Mouse (Mus musculus): ENCODE results near the gene Macrod1.

Macrod1 gene

DNA sequence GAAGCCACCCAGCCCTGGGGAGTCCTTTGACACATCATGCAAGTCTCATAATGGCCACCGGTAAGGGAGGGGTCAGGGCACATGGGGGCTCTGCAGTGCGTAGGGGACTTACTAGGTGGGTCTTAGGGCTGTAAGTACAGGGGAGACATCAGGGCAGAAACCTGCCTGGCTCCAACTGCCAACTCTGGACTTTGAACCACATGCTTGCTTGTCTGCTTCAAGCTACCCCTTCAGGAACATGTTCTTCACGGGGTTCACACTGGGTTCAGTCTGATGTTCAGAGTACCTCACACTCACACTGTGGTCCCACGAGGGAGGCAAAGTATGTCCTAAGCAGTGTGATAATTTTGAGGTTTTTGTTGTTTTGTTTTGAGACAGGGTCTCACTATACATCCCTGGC, 82.7 kb downstream of the Macrod1 start:
- DNase-seq (ENCODE audit: extremely low spot score, low spot score), result no peak

DNA sequence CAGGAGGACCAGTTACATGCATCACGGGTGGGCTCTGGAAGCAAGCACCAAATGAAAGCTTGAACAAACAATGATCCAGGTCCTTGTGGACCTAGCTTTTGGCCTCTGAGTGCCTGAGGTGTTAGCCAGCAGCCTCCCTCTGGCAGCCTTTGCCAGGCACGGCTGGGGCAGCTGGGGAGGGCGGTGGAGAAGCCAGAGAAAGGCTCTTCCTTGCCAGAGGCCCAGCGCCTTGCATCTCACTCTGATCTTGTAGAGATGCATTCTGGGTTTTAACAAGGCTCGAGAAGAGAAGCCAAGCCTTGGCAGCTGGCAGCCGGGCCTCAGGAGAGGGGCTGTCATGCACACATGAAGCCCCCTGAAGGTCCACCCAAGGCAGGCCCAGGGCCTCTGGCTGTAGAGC, 83.8 kb downstream of the Macrod1 start:
- DNase-seq (ENCODE audit: extremely low spot score, low spot score), result no peak

DNA sequence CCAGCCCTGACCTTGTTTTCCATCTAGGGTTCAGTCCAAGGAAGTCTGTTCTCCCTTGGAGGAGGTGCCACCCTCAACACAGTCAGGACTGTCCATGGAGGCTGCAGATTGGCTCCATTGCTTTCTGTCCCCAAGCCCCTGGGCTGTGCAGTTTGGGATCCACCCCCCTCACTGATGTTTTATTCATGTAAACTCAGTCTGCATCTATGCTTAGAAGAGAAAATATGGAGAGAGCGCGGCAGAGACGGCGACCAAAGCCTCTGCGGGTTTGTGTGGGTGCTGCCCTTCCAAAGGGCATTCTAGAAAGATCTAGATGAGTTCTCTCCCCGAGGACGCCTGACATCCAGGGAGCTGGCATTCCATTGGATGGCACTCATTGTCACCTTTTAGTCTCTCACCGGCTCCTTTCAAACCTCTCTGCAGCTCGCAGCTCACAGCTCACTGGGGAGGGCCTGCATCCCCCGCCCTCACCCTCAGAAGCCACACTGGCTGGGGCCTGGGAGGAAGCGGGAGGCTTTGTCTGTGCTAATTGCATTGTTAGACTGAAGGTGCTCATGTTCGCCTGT, 84.3 kb downstream of the Macrod1 start:
- DNase-seq (ENCODE audit: extremely low spot score, low spot score), result no peak

DNA sequence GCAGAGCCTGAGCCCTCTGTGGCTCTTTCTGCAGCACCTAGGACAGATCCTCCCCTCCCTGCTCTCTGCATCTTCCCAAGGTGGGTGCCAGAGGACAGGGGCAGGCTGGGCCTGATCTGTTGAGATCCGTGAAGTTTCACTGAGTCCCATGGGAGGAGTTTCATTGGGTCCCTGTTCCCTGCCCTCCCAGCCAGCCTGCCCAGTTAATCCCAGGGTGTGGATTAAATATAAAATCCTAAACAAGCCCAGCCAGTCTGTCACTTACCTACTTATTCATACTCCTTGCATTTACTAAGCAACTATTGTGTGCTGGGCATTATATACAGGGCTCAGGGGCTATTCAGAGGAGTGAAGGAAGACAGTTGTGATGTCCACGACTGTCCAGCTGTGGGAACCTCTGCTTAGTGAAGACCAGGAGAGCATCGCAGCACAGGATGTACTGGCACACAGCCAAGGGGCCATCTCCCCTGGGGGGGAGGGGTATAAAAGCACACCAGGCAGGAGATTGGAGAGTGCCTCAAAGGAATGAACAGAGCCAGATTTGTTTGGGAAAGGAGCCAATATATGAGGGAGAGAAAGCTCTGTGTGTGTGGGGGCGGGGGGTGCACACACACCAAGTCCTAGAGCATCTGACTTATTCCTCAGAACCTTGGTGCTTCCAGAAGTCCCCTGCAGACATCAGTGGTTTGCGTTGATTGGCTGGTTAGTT, 85.8 kb downstream of the Macrod1 start:
- no peak for DNase-seq (ENCODE audit: extremely low spot score, low spot score)

DNA sequence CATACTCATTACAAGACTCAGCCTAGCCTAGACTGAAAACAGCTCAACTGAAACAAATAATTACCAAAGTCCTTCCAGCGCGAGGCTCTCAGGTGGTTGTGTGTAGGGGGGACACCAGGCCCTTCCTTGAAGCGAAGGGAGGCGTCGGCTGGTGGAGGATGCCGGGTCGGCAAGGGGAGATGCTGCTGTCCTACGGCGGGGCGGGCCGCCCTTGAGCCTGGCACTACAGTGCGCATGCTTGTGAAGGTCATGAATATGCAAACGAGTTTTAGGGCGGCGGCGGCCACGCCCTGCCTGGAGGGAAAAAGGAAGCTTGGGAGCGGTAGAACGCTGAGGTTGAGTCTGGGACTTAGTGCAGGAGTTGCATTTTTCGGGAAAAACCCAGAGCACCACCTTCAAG, 87.2 kb downstream of the Macrod1 start:
- DNase-seq (ENCODE audit: extremely low spot score, low spot score), result peak; percentile 73

DNA sequence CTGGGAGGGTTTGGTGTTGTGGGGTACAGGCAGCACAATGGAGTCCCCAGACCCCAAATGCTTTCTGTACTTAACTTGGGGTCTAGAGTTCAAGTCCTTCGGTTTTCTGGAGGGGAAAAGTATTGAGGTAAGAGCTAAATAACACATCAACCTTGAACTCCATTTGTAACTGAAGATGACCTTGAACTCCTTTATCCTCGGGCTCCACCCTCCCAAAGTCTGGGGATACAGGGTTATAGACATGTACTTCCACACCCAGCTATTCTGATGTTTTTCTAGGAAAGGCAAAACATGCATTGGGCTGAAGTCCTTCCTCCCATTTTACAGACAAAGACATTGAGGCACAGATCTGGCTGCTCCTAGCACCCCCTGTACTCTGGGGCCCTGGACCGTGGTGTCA, 87.8 kb downstream of the Macrod1 start:
- no peak for DNase-seq (ENCODE audit: extremely low spot score, low spot score)

DNA sequence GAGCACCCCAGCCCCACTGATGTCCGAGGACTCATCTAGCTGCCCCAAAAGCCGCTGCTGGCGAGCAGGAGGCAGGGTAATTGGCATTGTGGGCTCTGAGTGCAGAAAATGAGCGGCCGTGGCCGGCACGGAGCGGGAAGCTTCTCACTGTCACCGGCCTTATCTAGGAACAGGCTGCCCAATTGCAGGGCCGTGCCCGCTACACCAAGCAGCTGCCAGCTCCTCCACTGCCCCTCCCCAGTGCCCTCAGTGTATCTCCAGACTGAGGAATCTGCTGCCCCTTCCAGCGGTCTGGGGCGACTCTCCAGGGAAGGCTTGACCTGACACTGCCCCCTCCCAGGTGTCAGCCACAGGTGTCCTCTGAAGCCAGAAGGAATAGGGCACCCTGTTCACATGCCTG, 89.8 kb downstream of the Macrod1 start:
- DNase-seq (ENCODE audit: extremely low spot score, low spot score), result no peak

DNA sequence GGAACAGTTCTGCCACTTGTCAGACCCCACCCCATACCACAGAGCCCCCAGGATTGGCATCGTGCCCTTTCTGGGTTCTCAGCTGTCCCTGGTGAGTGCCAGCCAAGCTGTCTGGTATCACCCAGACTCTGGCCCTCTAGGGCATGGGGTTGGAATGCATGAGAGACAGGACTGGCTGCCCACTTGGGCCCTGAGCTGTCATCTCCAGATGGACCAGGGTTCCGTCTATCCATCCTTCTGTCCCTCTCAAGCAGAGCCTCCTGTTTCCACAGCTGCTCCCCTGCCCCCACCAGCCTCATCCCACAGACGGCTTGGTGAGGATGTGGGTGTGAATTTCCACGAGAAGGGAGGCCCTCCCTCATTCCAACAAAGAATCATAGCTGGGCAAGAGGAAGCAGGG, 91.5 kb downstream of the Macrod1 start:
- DNase-seq (ENCODE audit: extremely low spot score, low spot score), result no peak

DNA sequence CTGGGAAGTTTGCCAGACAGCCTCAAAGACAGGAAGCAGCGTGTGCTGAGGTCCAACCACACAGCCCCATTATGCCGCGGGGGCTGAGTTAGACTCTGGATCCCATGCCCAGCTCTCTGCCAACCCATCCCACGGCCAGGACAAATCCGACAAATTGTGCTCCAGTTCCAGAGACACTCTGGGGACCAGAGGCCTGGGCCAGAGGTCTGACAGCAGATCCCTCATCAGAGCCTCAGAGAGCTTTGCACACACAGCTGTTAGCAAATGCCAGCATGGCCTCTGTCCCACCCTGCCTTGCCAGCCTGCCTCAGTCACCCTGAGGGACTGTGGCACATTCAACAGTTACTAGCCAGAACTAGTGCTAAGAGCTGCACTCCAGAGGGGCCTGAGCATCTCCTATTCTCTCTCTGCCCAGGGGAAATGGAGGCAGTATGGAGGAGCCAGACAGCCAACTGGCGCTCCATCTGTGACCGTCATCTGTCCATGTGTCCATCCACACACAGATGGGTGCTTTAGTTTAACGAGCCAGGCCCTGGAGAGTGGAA, 92.0 kb downstream of the Macrod1 start:
- DNase-seq (ENCODE audit: extremely low spot score, low spot score), result no peak

DNA sequence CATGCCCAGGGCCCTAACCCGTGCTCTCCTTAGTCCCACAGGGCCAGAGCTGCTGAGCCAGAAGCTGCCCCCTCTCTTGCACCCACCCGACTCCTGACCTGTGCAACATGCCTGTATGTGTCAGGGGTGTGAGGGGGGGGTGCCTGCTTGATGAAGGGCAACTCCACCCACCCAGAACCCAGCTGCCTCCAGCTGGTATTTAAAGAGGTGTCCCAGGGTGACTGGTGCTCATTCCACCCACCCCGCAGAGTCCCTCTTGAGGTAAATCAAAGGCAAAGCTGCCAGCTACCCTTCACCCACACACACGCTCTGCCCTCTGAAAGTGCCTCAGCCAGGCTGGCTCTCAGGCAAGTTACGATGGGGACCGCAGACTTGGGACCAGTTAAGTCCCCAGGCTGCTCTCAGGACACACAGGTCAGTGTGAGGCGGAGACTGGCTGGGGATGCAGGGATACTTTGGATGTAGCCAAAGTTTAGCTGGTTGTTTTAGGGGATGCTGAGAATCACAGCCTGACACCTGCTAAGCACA, 92.6 kb downstream of the Macrod1 start:
- no peak for DNase-seq (ENCODE audit: extremely low spot score, low spot score)

DNA sequence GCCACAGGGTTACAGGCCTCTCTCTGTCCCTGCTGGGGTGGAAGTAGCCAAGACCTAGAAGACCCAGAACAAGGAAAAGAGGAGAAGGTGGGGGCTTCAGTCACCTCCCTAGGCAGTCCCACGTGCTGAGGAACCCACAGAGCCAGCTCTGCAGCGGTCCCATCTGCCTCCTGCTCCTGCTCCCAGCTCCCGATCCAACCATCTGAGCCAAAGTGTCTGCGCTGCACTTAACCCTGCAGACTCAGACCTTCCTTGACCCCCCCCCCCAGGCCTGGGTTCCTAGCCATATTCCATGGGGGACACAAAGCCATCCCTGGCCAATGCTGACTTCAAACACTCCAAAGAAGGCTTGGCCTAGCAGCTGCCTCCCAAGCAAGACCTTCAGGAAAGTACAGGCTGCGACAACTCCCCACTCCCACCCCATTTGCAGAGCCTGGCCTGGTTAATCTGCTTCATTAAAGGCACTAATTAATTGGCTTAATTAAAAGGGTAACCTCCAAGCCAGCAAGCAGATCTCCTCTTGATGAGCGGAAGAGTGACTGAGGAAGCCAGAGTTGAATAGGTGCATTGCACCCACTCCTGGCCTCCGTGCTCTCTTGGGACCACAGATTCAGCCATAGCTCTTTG, 94.8 kb downstream of the Macrod1 start:
- no peak for DNase-seq (ENCODE audit: extremely low spot score, low spot score)

DNA sequence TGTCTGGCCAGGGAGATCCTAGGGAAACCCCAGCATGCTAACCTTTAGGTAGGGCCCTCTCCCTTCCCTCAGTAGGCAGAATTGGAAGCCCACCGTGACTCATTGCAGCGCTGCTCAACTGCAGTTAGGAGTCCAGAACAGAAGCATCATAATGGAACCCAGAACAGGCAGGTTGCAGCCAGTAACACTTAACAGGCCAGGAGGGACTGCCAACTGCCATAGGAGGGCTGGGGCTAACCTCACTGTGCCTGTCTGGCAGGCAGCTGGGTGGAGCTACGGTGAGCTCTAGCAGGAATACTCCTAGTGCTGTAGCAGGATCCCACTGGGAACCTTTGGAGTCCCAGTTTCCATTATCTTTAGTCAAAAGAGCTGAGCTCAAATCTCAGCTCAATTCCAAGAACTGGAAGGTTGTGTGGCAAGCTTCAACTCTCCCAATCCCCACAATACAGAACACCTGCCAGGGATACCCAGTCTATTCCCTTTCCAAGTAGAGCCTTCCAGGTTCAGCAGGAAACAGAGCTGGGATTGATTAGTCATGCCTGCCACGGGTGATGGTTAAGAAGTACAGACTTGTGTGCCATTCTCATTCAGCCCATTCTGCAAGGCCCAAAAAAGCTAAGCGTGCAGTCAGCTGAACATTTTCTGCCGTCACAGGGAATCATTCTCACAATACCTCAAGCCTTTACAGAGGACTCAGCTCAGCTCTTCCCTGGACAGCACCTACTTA, 95.5 kb downstream of the Macrod1 start:
- DNase-seq (ENCODE audit: extremely low spot score, low spot score), result no peak

DNA sequence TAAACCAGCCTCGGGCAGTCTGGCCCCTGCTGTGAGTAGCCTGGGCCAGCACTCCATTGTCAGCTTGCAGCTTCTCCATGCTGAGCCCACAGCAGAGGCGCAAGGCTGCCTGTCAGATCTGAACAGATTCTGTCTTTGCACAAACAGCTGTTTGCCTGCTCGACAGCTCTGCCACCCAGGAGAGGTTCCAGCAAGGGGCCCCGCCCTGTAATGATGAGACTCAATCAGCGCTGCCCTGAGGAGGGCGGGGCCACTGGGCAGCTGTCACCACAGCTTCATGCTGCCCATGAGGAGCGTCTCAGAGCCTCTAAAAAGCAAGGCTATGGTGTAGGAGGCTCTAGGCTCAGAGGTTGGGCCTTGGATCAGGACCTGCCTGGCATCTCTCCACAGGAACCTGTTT, 96.6 kb downstream of the Macrod1 start:
- DNase-seq (ENCODE audit: extremely low spot score, low spot score), result no peak

DNA sequence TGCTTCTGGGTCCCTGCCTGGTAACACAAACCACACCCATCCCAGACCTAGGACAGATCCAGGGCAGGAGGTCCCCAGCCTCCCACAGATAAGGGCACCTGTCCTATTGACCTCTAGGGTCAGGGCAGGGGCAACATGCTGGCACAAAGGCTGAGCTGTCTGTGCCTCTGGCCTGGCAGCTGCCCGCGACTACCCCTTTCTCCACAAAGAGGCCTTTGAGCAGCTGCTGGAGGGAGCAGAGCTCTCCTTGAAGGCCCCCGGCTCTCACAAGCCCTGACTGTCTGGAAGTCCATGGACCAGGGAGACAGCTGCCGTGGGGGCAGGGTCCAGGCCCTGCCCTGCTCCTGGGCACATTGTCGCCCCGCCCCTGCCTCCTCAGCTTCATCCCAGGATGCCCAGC, 98.6 kb downstream of the Macrod1 start:
- DNase-seq (ENCODE audit: extremely low spot score, low spot score), result no peak

DNA sequence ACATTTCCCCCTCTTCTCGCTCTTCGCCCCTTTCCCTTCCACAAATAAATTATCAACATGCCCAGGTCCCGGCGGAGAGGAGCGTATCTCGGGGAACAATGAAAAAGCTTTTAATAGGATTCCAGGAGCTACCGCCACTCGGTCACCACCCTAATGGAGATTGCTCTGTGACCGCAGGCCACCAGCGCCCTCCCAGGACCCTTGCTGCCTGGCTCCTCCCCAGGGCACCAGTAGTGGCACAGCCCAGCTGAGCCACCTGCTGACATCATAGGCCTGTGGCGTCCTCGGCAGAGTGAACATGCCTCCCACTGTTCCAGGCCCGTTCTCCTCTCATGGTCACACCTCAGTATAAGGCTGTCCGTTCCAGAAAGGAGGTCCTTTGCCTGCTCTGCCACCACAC, 101.1 kb downstream of the Macrod1 start:
- no peak for DNase-seq (ENCODE audit: extremely low spot score, low spot score)

DNA sequence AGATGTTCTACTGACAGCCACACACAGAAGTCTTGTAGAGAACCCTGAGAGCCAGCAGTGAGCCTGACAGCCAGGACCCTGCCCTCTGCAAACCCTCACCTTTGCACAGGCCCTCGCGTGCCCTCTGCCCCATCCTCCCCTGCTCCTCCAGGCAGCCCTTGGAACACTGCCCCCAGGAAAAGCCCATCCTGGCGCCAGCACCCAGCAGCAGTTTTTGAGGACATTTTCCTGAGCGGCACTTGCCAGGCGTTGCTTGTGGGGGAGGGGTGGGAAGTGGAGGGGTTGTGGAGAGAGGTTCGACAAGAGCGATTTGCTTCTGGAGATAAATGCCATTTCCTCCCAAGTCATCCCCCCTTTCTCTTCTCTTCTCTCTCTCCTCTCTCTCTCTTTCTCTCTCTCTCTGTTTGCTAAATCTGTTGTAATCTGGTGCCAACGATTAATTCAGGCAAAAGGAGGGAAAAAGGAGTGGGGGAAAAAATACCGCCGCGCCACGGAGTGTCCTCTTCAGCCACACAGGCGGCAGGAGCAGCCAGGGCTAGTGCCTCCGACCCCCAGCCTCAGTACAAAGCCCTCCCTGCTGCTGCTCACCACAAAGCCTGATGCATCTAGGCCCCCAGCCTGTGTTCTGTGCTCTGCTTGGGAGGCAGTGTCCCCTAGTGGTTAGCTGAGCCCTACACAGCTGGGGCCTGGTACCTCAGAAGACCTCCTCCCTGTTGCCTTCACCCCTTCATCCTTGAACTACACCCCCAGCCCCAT, 103.7 kb downstream of the Macrod1 start:
- DNase-seq (ENCODE audit: extremely low spot score, low spot score), result peak; percentile 56

DNA sequence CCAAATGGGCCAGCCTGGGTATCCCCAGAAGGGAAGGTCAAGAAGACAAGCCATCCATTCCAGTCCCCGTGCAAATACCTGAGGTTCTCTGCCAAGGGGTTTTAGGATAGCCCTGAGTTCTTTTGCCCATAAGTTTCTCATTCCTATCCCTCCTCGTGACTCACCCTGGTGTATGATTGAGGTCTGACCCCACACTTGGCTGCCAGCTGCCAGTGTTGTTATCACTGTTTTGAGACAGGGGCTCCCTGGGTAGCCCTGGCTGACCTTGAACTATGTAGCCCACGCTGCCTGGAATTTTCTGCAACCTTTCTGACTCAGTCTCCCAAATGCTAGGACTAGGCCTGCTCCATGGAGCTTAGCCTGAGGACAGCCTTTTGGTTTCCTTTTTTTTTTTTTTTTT, 104.5 kb downstream of the Macrod1 start:
- no peak for DNase-seq (ENCODE audit: extremely low spot score, low spot score)

DNA sequence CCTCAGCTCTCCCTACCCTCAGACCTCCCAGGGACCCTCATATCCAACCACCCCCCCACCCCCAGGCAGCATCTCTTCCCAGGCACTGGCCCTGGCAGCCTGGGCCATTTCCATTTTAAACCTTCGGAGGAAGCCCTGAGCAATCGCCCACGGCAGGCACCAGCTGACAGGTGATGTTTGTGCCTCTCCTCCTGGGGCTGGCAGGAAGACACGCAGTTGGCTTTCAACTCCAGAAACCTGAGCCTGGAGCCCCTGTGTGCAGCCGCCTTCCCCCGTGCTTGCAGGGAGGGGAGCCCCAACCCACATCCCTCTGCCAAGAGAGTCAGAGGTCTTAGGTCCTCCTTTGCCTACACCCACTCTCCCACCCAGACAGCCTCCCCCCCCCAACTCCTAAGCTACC, 107.6 kb downstream of the Macrod1 start:
- DNase-seq (ENCODE audit: extremely low spot score, low spot score), result no peak

DNA sequence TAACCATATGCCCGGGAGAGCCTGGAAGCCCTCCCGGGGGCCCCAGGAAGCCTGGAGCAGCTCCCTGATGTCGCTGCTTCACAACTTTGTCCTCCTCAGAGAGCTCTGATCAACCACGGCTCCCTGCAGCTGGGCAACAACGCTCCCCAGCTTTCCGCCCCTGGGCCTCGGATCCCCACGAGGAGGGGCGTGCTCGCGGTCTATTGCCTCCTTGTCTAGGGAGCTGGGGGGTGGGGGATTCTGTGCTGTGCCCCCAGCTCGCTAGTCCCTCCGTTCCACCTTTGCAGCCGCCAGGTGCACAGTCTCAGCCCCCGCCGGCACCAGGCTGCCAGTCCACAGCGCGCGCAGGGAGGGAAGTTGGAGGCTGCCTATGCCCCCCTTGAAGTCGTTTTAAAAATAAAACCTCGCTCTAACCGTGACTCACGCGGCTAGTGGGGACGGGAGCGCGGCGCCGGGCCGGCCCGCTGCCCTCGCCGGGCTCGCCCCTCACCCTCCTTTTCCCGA, 108.3 kb downstream of the Macrod1 start:
- peak; percentile 59 for DNase-seq (ENCODE audit: extremely low spot score, low spot score)

DNA sequence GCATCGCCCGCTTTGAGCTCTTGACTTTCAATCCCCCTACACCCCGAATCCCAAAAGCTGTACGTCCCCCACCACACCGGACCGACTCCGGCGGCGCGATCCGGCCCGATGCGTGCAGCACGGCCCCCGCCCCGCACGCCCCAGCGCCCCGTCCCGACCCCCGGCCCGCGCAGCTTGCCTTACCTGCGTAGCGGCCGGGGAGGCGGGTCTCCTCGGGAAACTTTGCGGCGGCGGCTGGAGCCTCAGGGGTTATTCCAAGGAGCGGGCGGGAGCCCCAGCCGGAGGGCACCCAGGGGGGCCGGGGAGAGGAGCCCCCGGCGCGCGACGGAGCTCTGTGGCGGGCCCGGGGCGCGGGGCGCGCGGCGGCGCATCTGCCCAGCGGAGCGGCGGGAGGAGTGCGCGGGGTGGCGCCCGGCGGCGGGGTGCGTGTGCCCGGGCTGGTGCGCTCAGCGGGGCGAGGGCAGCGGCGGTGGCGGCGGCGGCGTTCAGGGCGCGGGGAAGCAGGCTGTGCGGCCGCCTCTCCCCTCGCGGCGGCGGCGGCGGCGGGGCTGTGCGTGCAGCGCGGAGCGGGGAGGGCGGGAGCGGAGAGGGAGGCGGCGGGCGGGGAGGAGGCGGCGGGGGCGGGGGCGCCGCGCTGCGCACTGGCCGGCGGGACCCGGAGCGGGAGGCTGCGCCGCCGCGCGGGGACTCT, 109.0 kb downstream of the Macrod1 start:
- DNase-seq (ENCODE audit: extremely low spot score, low spot score), result peak; percentile 57
